Mouse (Mus musculus) MEL (cell line): ENCODE data around the gene Cpeb1. TPM values are rescaled to one million over a fixed set of nuclear protein-coding genes. Genes with fewer than 3 reads are reported as not detected.

ENCODE experiments used
- DNase-seq: peaks from one replicate; pipeline ENCODE4 v3.0.0; 2011; ENCODE audit warnings: low read depth, low spot score
- H3K27ac ChIP-seq: 2 replicates; pipeline ENCODE4 v1.5.1; 2012; ENCODE audit warnings: low read depth, mild to moderate bottlenecking, control low read depth, low read length, moderate library complexity; ENCODE audit not compliant: control insufficient read depth
- H3K27me3 ChIP-seq, 2 experiments: fragments of 150-350 bp in 1 of 2; sonication (generic) in 1 of 2; 2 replicates each; pipeline ENCODE4 v1.6.1; 2012; ENCODE audit warnings: low read length in 2 of 2, mild to moderate bottlenecking in 2 of 2, improper control_type of control experiment in 1 of 2, moderate library complexity in 1 of 2; ENCODE audit not compliant: insufficient read depth in 2 of 2, control insufficient read depth in 1 of 2
- H3K36me3 ChIP-seq, 2 experiments: 2 replicates each; pipeline ENCODE4 v1.6.1; 2012 to 2014; ENCODE audit warnings: low read length in 2 of 2, improper control_type of control experiment in 1 of 2, inconsistent platforms in 1 of 2, mild to moderate bottlenecking in 1 of 2; ENCODE audit not compliant: insufficient read depth in 2 of 2, control insufficient read depth in 1 of 2
- H3K4me1 ChIP-seq, 2 experiments: fragments of 150-350 bp in 1 of 2; sonication (generic) in 1 of 2; 2 replicates each; pipeline ENCODE4 v1.6.1; 2012; ENCODE audit warnings: low read length in 2 of 2, improper control_type of control experiment in 1 of 2, mild to moderate bottlenecking in 1 of 2; ENCODE audit not compliant: insufficient read depth in 2 of 2, control insufficient read depth in 1 of 2
- H3K4me3 ChIP-seq, 2 experiments: fragments of 150-350 bp in 1 of 2; sonication (generic) in 1 of 2; 2 replicates each; pipeline ENCODE4 v1.5.1; 2012; ENCODE audit warnings: low read depth in 2 of 2, low read length in 2 of 2, mild to moderate bottlenecking in 2 of 2, moderate library complexity in 2 of 2, control low read depth in 1 of 2, improper control_type of control experiment in 1 of 2; ENCODE audit not compliant: control insufficient read depth in 1 of 2, insufficient read depth in 1 of 2
- H3K79me2 ChIP-seq: 2 replicates; pipeline ENCODE4 v1.6.1; 2012; ENCODE audit warnings: mild to moderate bottlenecking, low read length, moderate library complexity; ENCODE audit not compliant: control insufficient read depth, poor library complexity, insufficient read depth
- H3K9ac ChIP-seq: 2 replicates; pipeline ENCODE4 v1.6.1; 2012; ENCODE audit warnings: low read depth, mild to moderate bottlenecking, control low read depth, low read length, moderate library complexity; ENCODE audit not compliant: control insufficient read depth, poor library complexity, severe bottlenecking
- H3K9me3 ChIP-seq: fragments of 150-350 bp; sonication (generic); replicated peaks from 2 replicates; pipeline ENCODE4 v1.6.1; 2012; ENCODE audit warnings: mild to moderate bottlenecking, low read length, improper control_type of control experiment, moderate library complexity; ENCODE audit not compliant: insufficient read depth
- BHLHE40 ChIP-seq: IDR thresholded peaks from 2 replicates; pipeline ENCODE4 v1.6.1; 2012; ENCODE audit warnings: low read depth, mild to moderate bottlenecking, inconsistent platforms, low read length, improper control_type of control experiment, borderline replicate concordance
- CHD2 ChIP-seq: IDR thresholded peaks from 2 replicates; pipeline ENCODE4 v1.6.1; 2011; ENCODE audit warnings: low read length, improper control_type of control experiment
- CTCF ChIP-seq, 3 experiments: IDR thresholded peaks in 2 of 3; conservative IDR thresholded peaks in 1 of 3; 2 replicates each; pipeline ENCODE4 v1.5.1; 2011 to 2012; ENCODE audit warnings: low read length in 3 of 3, low read depth in 2 of 3, mild to moderate bottlenecking in 2 of 3, improper control_type of control experiment in 1 of 3, inconsistent platforms in 1 of 3, mixed read lengths in 1 of 3, moderate library complexity in 1 of 3; ENCODE audit not compliant: control insufficient read depth in 1 of 3, insufficient read depth in 1 of 3, poor library complexity in 1 of 3, severe bottlenecking in 1 of 3
- EP300 ChIP-seq, 2 experiments: IDR thresholded peaks; 2 replicates each; pipeline ENCODE4 v1.6.1; 2011; ENCODE audit warnings: improper control_type of control experiment in 2 of 2, low read length in 2 of 2, low read depth in 1 of 2, mild to moderate bottlenecking in 1 of 2
- HCFC1 ChIP-seq: IDR thresholded peaks from 2 replicates; pipeline ENCODE4 v1.6.1; 2012; ENCODE audit warnings: low read depth, mild to moderate bottlenecking, inconsistent platforms, low read length, improper control_type of control experiment, moderate library complexity
- KAT2A ChIP-seq: conservative IDR thresholded peaks from 2 replicates; pipeline ENCODE4 v1.6.1; 2012; ENCODE audit warnings: low read depth, low read length, improper control_type of control experiment, inconsistent platforms
- MAX ChIP-seq: IDR thresholded peaks from 2 replicates; pipeline ENCODE4 v1.6.1; 2011; ENCODE audit warnings: low read length, improper control_type of control experiment
- MAZ ChIP-seq: IDR thresholded peaks from 2 replicates; pipeline ENCODE4 v1.6.1; 2012; ENCODE audit warnings: low read depth, mild to moderate bottlenecking, inconsistent platforms, low read length, improper control_type of control experiment
- MEF2A ChIP-seq: IDR thresholded peaks from 2 replicates; pipeline ENCODE4 v1.6.1; 2014; ENCODE audit warnings: low read depth, mild to moderate bottlenecking, inconsistent platforms, low read length, improper control_type of control experiment; ENCODE audit not compliant: poor library complexity, insufficient replicate concordance, severe bottlenecking; ENCODE audit errors: extremely low read depth
- MXI1 ChIP-seq: IDR thresholded peaks from 2 replicates; pipeline ENCODE4 v1.6.1; 2011; ENCODE audit warnings: mild to moderate bottlenecking, low read depth, low read length, improper control_type of control experiment
- MYB ChIP-seq: IDR thresholded peaks from 2 replicates; pipeline ENCODE4 v1.6.1; 2011; ENCODE audit warnings: mild to moderate bottlenecking, low read depth, low read length, improper control_type of control experiment
- POLR2A ChIP-seq, 2 experiments: IDR thresholded peaks; 2 replicates each; pipeline ENCODE4 v1.6.1; 2011 to 2012; ENCODE audit warnings: low read length in 2 of 2, mild to moderate bottlenecking in 2 of 2, control low read depth in 1 of 2, improper control_type of control experiment in 1 of 2, low read depth in 1 of 2, moderate library complexity in 1 of 2; ENCODE audit not compliant: control insufficient read depth in 1 of 2, insufficient read depth in 1 of 2, poor library complexity in 1 of 2
- POLR2AphosphoS2 ChIP-seq: IDR thresholded peaks from 2 replicates; pipeline ENCODE4 v1.6.1; 2011; ENCODE audit warnings: low read length, improper control_type of control experiment
- POLR2AphosphoS5 ChIP-seq: IDR thresholded peaks from 2 replicates; pipeline ENCODE4 v1.6.1; 2012; ENCODE audit warnings: low read depth, borderline replicate concordance, mild to moderate bottlenecking, inconsistent platforms, low read length, moderate library complexity, mixed read lengths
- RCOR1 ChIP-seq: IDR thresholded peaks from 2 replicates; pipeline ENCODE4 v1.6.1; 2012; ENCODE audit warnings: low read depth, mild to moderate bottlenecking, inconsistent platforms, low read length, improper control_type of control experiment
- SMC3 ChIP-seq: IDR thresholded peaks from 2 replicates; pipeline ENCODE4 v1.6.1; 2011; ENCODE audit warnings: low read depth, low read length, improper control_type of control experiment
- TAL1 ChIP-seq: IDR thresholded peaks from 2 replicates; pipeline ENCODE4 v1.6.1; 2012; ENCODE audit warnings: mild to moderate bottlenecking, inconsistent platforms, low read length, moderate library complexity, mixed read lengths
- USF1 ChIP-seq: IDR thresholded peaks from 2 replicates; pipeline ENCODE4 v1.6.1; 2014; ENCODE audit warnings: low read depth, mild to moderate bottlenecking, inconsistent platforms, low read length, improper control_type of control experiment, moderate library complexity
- ZKSCAN1 ChIP-seq: IDR thresholded peaks from 2 replicates; pipeline ENCODE4 v1.6.1; 2012; ENCODE audit warnings: low read depth, mild to moderate bottlenecking, inconsistent platforms, low read length, improper control_type of control experiment, moderate library complexity
- ZMIZ1 ChIP-seq: IDR thresholded peaks from 2 replicates; pipeline ENCODE4 v1.6.1; 2012; ENCODE audit warnings: low read depth, mild to moderate bottlenecking, inconsistent platforms, low read length, improper control_type of control experiment, moderate library complexity
- ZNF384 ChIP-seq: IDR thresholded peaks from 2 replicates; pipeline ENCODE4 v1.6.1; 2012; ENCODE audit warnings: low read depth, mild to moderate bottlenecking, inconsistent platforms, low read length, improper control_type of control experiment
- polyA plus RNA-seq, 2 experiments: library from polyadenylated mRNA; stranded (reverse) in 1 of 2; unstranded in 1 of 2; fragments of >175 nt in 1 of 2; fragments of >200 nt in 1 of 2; gene quantifications; 2 replicates each; pipeline versions ENCODE4 v1.2.1 to v1.2.4; 2012; ENCODE audit warnings: low replicate concordance in 2 of 2, low read depth in 1 of 2; ENCODE audit not compliant: insufficient read length in 2 of 2, insufficient read depth in 1 of 2, missing spikeins in 1 of 2
- total RNA-seq: library from RNA; depleted of rRNA; stranded (reverse); fragments of 300-350 nt; gene quantifications from 2 replicates; pipeline ENCODE4 v1.2.3, GENCODE M21; 2012; rRNA removed

The Cpeb1 gene
- not detected in 2 replicates for total RNA-seq
- polyA plus RNA-seq: not detected

DNA sequence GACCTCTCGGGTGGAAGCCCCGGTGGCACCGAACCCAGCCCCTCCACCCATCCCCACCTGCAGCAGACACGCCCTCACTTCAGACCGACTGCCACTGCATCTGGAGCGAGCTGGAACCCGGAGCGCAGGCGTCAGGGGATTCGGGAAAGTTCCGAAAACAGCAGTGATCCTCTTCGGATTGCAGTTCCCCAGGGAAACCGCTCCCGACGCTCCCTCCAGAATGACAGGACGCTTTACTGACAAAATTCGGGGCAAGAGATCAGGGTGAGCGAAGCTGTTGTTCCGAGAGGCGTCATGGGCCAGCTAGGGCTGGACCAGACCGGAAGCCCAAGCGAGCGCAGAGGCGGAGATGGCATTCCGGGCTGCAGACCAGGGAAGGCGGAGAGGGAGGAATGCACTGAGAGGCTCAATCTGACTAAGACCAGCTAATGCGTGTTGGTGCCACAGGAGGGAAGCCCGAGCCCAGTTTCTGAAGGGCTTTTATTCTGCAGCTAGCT lies at the start of gene Cpeb1:
Cpeb1 (minus strand) TSS at position 311 of the 497 bp plus-strand sequence.
- H3K27me3 ChIP-seq: no peaks in the 10 kb centered on the region
- H3K4me3 ChIP-seq: no peak within 1 kb of the TSS
- TF ChIP-seq EP300 (IDR thresholded peaks at IDR 0.05; ENCODE audit: low read depth in 1 of 2, low read length in 2 of 2) (no peak), MXI1 (no peak), MYB (no peak), RCOR1 (no peak), POLR2A (IDR thresholded peaks at IDR 0.05; ENCODE audit: control insufficient read depth in 1 of 2, insufficient read depth in 1 of 2, low read depth in 1 of 2, low read length in 2 of 2, poor library complexity in 1 of 2) (no peak; a peak in 1 of 4 replicates), HCFC1 (no peak), POLR2AphosphoS2 (no peak), MAZ (no peak), SMC3 (no peak), ZNF384 (no peak), MAX (no peak), CTCF (IDR thresholded peaks at IDR 0.05 in 2 of 3, conservative IDR thresholded peaks at IDR 0.05 in 1 of 3; ENCODE audit: control insufficient read depth in 1 of 3, insufficient read depth in 1 of 3, low read depth in 2 of 3, low read length in 3 of 3, poor library complexity in 1 of 3, severe bottlenecking in 1 of 3) (no peak), ZMIZ1 (no peak), TAL1 (no peak), USF1 (no peak), BHLHE40 (no peak)

DNA sequence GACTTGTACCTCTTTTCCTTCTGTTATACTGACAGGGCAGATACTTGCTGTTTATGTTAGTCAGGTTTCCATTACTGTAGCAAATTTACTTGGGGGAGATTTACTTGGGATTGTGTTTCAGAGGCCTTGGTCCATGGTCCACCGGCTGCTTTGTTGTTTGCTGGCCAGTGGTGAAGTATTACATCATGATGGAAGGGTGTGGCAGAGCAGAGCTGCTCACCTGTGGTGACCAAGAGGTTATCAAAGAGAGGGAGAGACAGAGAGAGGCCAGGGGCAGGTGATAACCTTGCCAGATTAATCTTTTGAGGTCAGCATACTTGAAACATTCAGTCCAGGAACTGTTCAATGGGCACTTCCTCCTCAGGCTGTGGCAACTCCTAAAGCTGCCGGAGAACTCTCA lies 45.8 kb upstream of the Cpeb1 start:
- no peak overlapping the region for H3K9ac ChIP-seq
- no peaks in the 10 kb centered on the region for H3K4me1 ChIP-seq
- DNase-seq: no peak
- TF ChIP-seq KAT2A: no peak
- TF ChIP-seq MYB: no peak
- no peak for TF ChIP-seq POLR2AphosphoS5
- no peak for TF ChIP-seq ZKSCAN1
- no peak for TF ChIP-seq MEF2A
- TF ChIP-seq CHD2: no peak
- no peak for TF ChIP-seq MAX
- no peaks in the 10 kb centered on the region for H3K36me3 ChIP-seq
- no peaks in the 10 kb centered on the region for H3K9me3 ChIP-seq
- H3K4me3 ChIP-seq: no peak overlapping the region
- no peaks in the 10 kb centered on the region for H3K79me2 ChIP-seq
- H3K27me3 ChIP-seq: peaks cover 0 to 6% of the 10 kb centered on the region in 2 experiments; a peak in 2 of 4 replicates
- H3K27ac ChIP-seq: no peak overlapping the region

More for the DNA sequence above, at the start of gene Cpeb1:
- Histone ChIP-seq H3K4me1 (no peaks in the 10 kb centered on the region), H3K27ac (no peak within 1 kb of the TSS), H3K36me3 (no peaks in the 10 kb centered on the region), H3K79me2 (no peaks in the 10 kb centered on the region), H3K9ac (no peak within 1 kb of the TSS), H3K9me3 (no peaks in the 10 kb centered on the region)
- DNase-seq: no peak
